13 mouse cellular contexts compared by ENCODE assay signal in genomic region chr2:170152036-170152686, GRCm38 (mm10). TPM values are rescaled to one million over a fixed set of nuclear protein-coding genes. Genes with fewer than 3 reads are reported as not detected.
DNase-seq lines count a peak whose midpoint lies in the region; ATAC-seq and TF ChIP-seq lines count a peak whose summit lies in the region.
"Had no signal": no experiment of that assay in that cellular context is flagged by ENCODE, and none has a peak within 500 bp of the region (broad histone marks: within the 10 kb centered on the region; RNA-seq: fewer than 3 reads in every experiment).

No protein-coding gene starts in this region.

- H3K9ac ChIP-seq in forebrain, embryonic 14.5 days (ENCODE audit: low read length) = no peak overlapping the region
- no peak overlapping the region for H3K9ac ChIP-seq in liver, adult 2 months (ENCODE audit: low read depth, low read length)
- no peak overlapping the region for H3K9ac ChIP-seq in embryonic facial prominence, embryonic 14.5 days (ENCODE audit: low read depth, low read length)
- H3K9ac ChIP-seq in liver, embryonic 15.5 days = peak overlapping the region; percentile 79
- no peak overlapping the region for H3K9ac ChIP-seq in midbrain, embryonic 16.5 days (ENCODE audit: low read depth, low read length)
- H3K9ac ChIP-seq: hindbrain, embryonic 15.5 days had no signal

- no peak overlapping the region for H3K27ac ChIP-seq in forebrain, embryonic 14.5 days (ENCODE audit: low read depth, low read length)
- no peak overlapping the region for H3K27ac ChIP-seq in forebrain, embryonic 10.5 days
- peak overlapping the region; percentile 31; the same call in 1 of the 2 replicates for H3K27ac ChIP-seq in liver, adult 2 months (replicated peaks; ENCODE audit: insufficient read depth, low read depth, low read length)
- no peak overlapping the region for H3K27ac ChIP-seq in embryonic facial prominence, embryonic 14.5 days (replicated peaks; ENCODE audit: low read depth, low read length)
- H3K27ac ChIP-seq in liver, embryonic 15.5 days (replicated peaks) = peak overlapping the region; percentile 94
- H3K27ac ChIP-seq in midbrain, embryonic 16.5 days (ENCODE audit: low read length) = no peak overlapping the region
- H3K27ac ChIP-seq: hindbrain, embryonic 15.5 days had no signal

- no peak for ATAC-seq in forebrain, embryonic 14.5 days
- ATAC-seq in embryonic facial prominence, embryonic 14.5 days (ENCODE audit: low read depth) = no peak
- ATAC-seq in liver, embryonic 15.5 days (ENCODE audit: insufficient read depth) = no peak
- no peak for ATAC-seq in midbrain, embryonic 16.5 days
- ATAC-seq: forebrain, embryonic 16.5 days had no signal

- H3K4me2 ChIP-seq in forebrain, embryonic 14.5 days (ENCODE audit: low read length) = no peak overlapping the region
- no peak overlapping the region for H3K4me2 ChIP-seq in embryonic facial prominence, embryonic 14.5 days (ENCODE audit: low read depth, low read length)
- H3K4me2 ChIP-seq in liver, embryonic 15.5 days = peak overlapping the region; percentile 85
- no peak overlapping the region for H3K4me2 ChIP-seq in midbrain, embryonic 16.5 days (ENCODE audit: low read length)

- no peaks in the 10 kb centered on the region for H3K27me3 ChIP-seq in forebrain, embryonic 14.5 days (replicated peaks; ENCODE audit: control insufficient read depth, insufficient read depth, low read length)
- peaks cover 32% of the 10 kb centered on the region for H3K27me3 ChIP-seq in forebrain, embryonic 10.5 days (ENCODE audit: poor library complexity, severe bottlenecking)
- H3K27me3 ChIP-seq in liver, adult 2 months (ENCODE audit: control insufficient read depth, insufficient read depth, low read length) = no peaks in the 10 kb centered on the region
- H3K27me3 ChIP-seq in embryonic facial prominence, embryonic 14.5 days (replicated peaks; ENCODE audit: control insufficient read depth, insufficient read depth, low read length) = no peaks in the 10 kb centered on the region
- no peaks in the 10 kb centered on the region for H3K27me3 ChIP-seq in liver, embryonic 15.5 days
- no peaks in the 10 kb centered on the region for H3K27me3 ChIP-seq in midbrain, embryonic 16.5 days (ENCODE audit: control insufficient read depth, insufficient read depth, low read depth, low read length)
- H3K27me3 ChIP-seq: hindbrain, embryonic 15.5 days; megakaryocyte, embryonic 14.5 days had no signal

- no peaks in the 10 kb centered on the region for H3K36me3 ChIP-seq in forebrain, embryonic 14.5 days (ENCODE audit: control insufficient read depth, insufficient read depth, low read length)
- H3K36me3 ChIP-seq in forebrain, embryonic 10.5 days (replicated peaks) = no peaks in the 10 kb centered on the region
- no peaks in the 10 kb centered on the region for H3K36me3 ChIP-seq in liver, adult 2 months (ENCODE audit: control insufficient read depth, insufficient read depth, low read length)
- H3K36me3 ChIP-seq in embryonic facial prominence, embryonic 14.5 days (ENCODE audit: control insufficient read depth, insufficient read depth, low read length) = no peaks in the 10 kb centered on the region
- no peaks in the 10 kb centered on the region for H3K36me3 ChIP-seq in liver, embryonic 15.5 days (replicated peaks)
- H3K36me3 ChIP-seq in midbrain, embryonic 16.5 days (ENCODE audit: control insufficient read depth, insufficient read depth, low read length) = no peaks in the 10 kb centered on the region
- H3K36me3 ChIP-seq: hindbrain, embryonic 15.5 days had no signal

- no peaks in the 10 kb centered on the region for H3K9me3 ChIP-seq in forebrain, embryonic 14.5 days (replicated peaks; ENCODE audit: control insufficient read depth, low read length)
- H3K9me3 ChIP-seq in forebrain, embryonic 10.5 days = no peaks in the 10 kb centered on the region
- H3K9me3 ChIP-seq in embryonic facial prominence, embryonic 14.5 days (ENCODE audit: control insufficient read depth, low read length) = no peaks in the 10 kb centered on the region
- H3K9me3 ChIP-seq in liver, embryonic 15.5 days (replicated peaks) = no peaks in the 10 kb centered on the region
- H3K9me3 ChIP-seq in midbrain, embryonic 16.5 days (replicated peaks; ENCODE audit: control insufficient read depth, low read length, poor library complexity, severe bottlenecking) = no peaks in the 10 kb centered on the region
- H3K9me3 ChIP-seq: hindbrain, embryonic 15.5 days; megakaryocyte, embryonic 14.5 days had no signal

- DNase-seq in forebrain, embryonic 14.5 days (ENCODE audit: low spot score) = peak; percentile 14
- DNase-seq in forebrain, embryonic 10.5 days (ENCODE audit: extremely low spot score, low spot score) = no peak
- no peak for DNase-seq in liver, adult 2 months (ENCODE audit: extremely low read depth, low read depth, low spot score)
- DNase-seq in liver = no peak
- peak; percentile 41 for DNase-seq in embryonic facial prominence, embryonic 14.5 days (ENCODE audit: low spot score)
- no peak for DNase-seq in adrenal gland, postnatal 10 days
- DNase-seq: cerebellum, adult 2 months; gastrocnemius, postnatal 25 days had no signal

- WGBS in forebrain, embryonic 14.5 days = 66% methylated on average over 5 of the region's 5 CpGs
- 68% methylated on average over 5 of the region's 5 CpGs for WGBS in forebrain, embryonic 10.5 days
- WGBS in liver, adult 2 months = 65% methylated on average over 5 of the region's 5 CpGs
- 50% methylated on average over 5 of the region's 5 CpGs for WGBS in embryonic facial prominence, embryonic 14.5 days
- WGBS in liver, embryonic 15.5 days (ENCODE audit: insufficient replicate concordance) = 37% methylated on average over 5 of the region's 5 CpGs
- 61% methylated on average over 5 of the region's 5 CpGs for WGBS in midbrain, embryonic 16.5 days

- peaks cover 15% of the 10 kb centered on the region for H3K4me1 ChIP-seq in forebrain, embryonic 14.5 days (ENCODE audit: control insufficient read depth, insufficient read depth, low read length)
- peaks cover 29% of the 10 kb centered on the region for H3K4me1 ChIP-seq in forebrain, embryonic 10.5 days
- peaks cover 7% of the 10 kb centered on the region for H3K4me1 ChIP-seq in liver, adult 2 months (ENCODE audit: control insufficient read depth, insufficient read depth, low read length)
- H3K4me1 ChIP-seq in embryonic facial prominence, embryonic 14.5 days (ENCODE audit: control insufficient read depth, insufficient read depth, low read length) = peaks cover 29% of the 10 kb centered on the region
- peaks cover 83% of the 10 kb centered on the region for H3K4me1 ChIP-seq in liver, embryonic 15.5 days (replicated peaks)
- H3K4me1 ChIP-seq in midbrain, embryonic 16.5 days (ENCODE audit: control insufficient read depth, insufficient read depth, low read length) = peaks cover 18% of the 10 kb centered on the region

- TF ChIP-seq POLR2A in liver, adult 2 months (IDR thresholded peaks at IDR 0.05; ENCODE audit: extremely low read depth, insufficient read depth, low read length) = no peak

- no peak overlapping the region for H3K4me3 ChIP-seq in forebrain, embryonic 14.5 days (ENCODE audit: low read depth, low read length)
- H3K4me3 ChIP-seq in forebrain, embryonic 10.5 days = no peak overlapping the region
- no peak overlapping the region for H3K4me3 ChIP-seq in liver, adult 2 months (ENCODE audit: insufficient read depth, low read depth, low read length)
- H3K4me3 ChIP-seq in embryonic facial prominence, embryonic 14.5 days (ENCODE audit: low read depth, low read length) = no peak overlapping the region
- peak overlapping the region; percentile 68; the same call in 1 of the 2 replicates for H3K4me3 ChIP-seq in liver, embryonic 15.5 days (replicated peaks)
- H3K4me3 ChIP-seq in midbrain, embryonic 16.5 days (ENCODE audit: low read depth, low read length) = no peak overlapping the region
- H3K4me3 ChIP-seq: hindbrain, embryonic 15.5 days had no signal

- TF ChIP-seq CTCF in liver, adult 2 months (IDR thresholded peaks at IDR 0.05; ENCODE audit: low read depth, low read length) = no peak

- no peaks in the 10 kb centered on the region for H3K79me2 ChIP-seq in liver, adult 2 months (ENCODE audit: control insufficient read depth, insufficient read depth, low read length)

RNA-seq across cellular contexts. Expression of gene Zfp217, which starts 4.3 kb away (rescaled TPM):
- 1.7 and 1.8 TPM in 2 replicates for polyA plus RNA-seq in forebrain, embryonic 14.5 days (2014; fragmentation: Nextera tagmentation; extraction: Ambion mirVana)
- 3.4 and 4.1 TPM in 2 replicates for polyA plus RNA-seq in forebrain, embryonic 10.5 days (2016; fragmentation: Nextera tagmentation; extraction: Ambion mirVana)
- 4.2 and 5.6 TPM in 2 replicates for total RNA-seq in liver, adult 2 months (2014; rRNA removed)
- 2.4 and 2.9 TPM in 2 replicates for polyA plus RNA-seq in liver, adult 2 months (2012; rRNA removed)
- 3.6 and 3.9 TPM in 2 replicates for polyA plus RNA-seq in embryonic facial prominence, embryonic 14.5 days (2014; fragmentation: Nextera tagmentation; extraction: Ambion mirVana)
- polyA plus RNA-seq in liver, embryonic 15.5 days (2015; fragmentation: Nextera tagmentation; extraction: Ambion mirVana) = 3.4 and 4.7 TPM in 2 replicates
- polyA plus RNA-seq in midbrain, embryonic 16.5 days (2015; fragmentation: Nextera tagmentation; extraction: Ambion mirVana) = 0.87 and 1.0 TPM in 2 replicates
- total RNA-seq in adrenal gland, postnatal 10 days (2021) = 10 to 100 TPM; 22.0 to 31.0 TPM

Comparison
In these comparisons a context has a peak if more than half of its experiments do, and no peak if none do; other contexts are left out.
1. DNase-seq: peak in forebrain, embryonic 14.5 days (single experiment) and embryonic facial prominence, embryonic 14.5 days (single experiment); none in forebrain, embryonic 10.5 days (single experiment), liver, adult 2 months (single experiment), liver (single experiment) and adrenal gland, postnatal 10 days (single experiment).
2. H3K27ac ChIP-seq: peak in liver, adult 2 months (single experiment) and liver, embryonic 15.5 days (single experiment); none in forebrain, embryonic 14.5 days (single experiment), forebrain, embryonic 10.5 days (single experiment), embryonic facial prominence, embryonic 14.5 days (single experiment) and midbrain, embryonic 16.5 days (single experiment).